Mouse (Mus musculus) MN1 (cell line): Measurements from ENCODE around the gene Rpl7l1.

Experiments
- DNase-seq: peaks from one replicate; pipeline ENCODE4 v3.0.0-alpha.2; 2016; ENCODE audit warnings: low spot score

Gene Rpl7l1

GRCm38 (mm10) chr17:46735287-46735686, 47.2 kb downstream of the Rpl7l1 start:
- DNase-seq: no peak

- DNase-seq: no peak
Measured at GRCm38 (mm10) chr17:46734055-46734454, 48.4 kb downstream of the Rpl7l1 start.

GRCm38 (mm10) chr17:46728904-46729318, 53.6 kb downstream of the Rpl7l1 start, which contains the start of gene Gnmt:
Gene Gnmt (minus strand): TSS chr17:46729168.
- DNase-seq: no peak

- DNase-seq: no peak
Measured at GRCm38 (mm10) chr17:46728496-46728895, 54.0 kb downstream of the Rpl7l1 start.

GRCm38 (mm10) chr17:46728021-46728420, 54.5 kb downstream of the Rpl7l1 start:
- DNase-seq: no peak

GRCm38 (mm10) chr17:46727271-46727670, 55.2 kb downstream of the Rpl7l1 start:
- no peak for DNase-seq

- no peak for DNase-seq
Measured at GRCm38 (mm10) chr17:46725731-46726645, 56.5 kb downstream of the Rpl7l1 start.

GRCm38 (mm10) chr17:46725273-46725672, 57.2 kb downstream of the Rpl7l1 start:
- peak; percentile 59 for DNase-seq

- DNase-seq: no peak
Measured at GRCm38 (mm10) chr17:46724477-46725084, 57.9 kb downstream of the Rpl7l1 start.
